Mouse (Mus musculus): ENCODE data around the gene Arid1b. TPM values are rescaled to one million over a fixed set of nuclear protein-coding genes. Genes with fewer than 3 reads are reported as not detected.

Arid1b gene
- total RNA-seq, 2 experiments from 2014 or later = 9.2 to 28.8 TPM

GRCm38 (mm10) chr17:5168046-5168445, 173.9 kb downstream of the Arid1b start:
- no peak for ATAC-seq (replicated peaks; ENCODE audit: low FRiP score, low TSS enrichment, poor library complexity, severe bottlenecking)

- ATAC-seq (replicated peaks; ENCODE audit: low FRiP score, low TSS enrichment, poor library complexity, severe bottlenecking) = no peak
Observed at GRCm38 (mm10) chr17:5168640-5169039, 174.5 kb downstream of the Arid1b start.

- ATAC-seq (replicated peaks; ENCODE audit: low FRiP score, low TSS enrichment, poor library complexity, severe bottlenecking) = no peak
Observed at GRCm38 (mm10) chr17:5170321-5170720, 176.2 kb downstream of the Arid1b start.

- ATAC-seq (replicated peaks; ENCODE audit: low FRiP score, low TSS enrichment, poor library complexity, severe bottlenecking) = no peak
Observed at GRCm38 (mm10) chr17:5171467-5171866, 177.3 kb downstream of the Arid1b start.

- ATAC-seq (replicated peaks; ENCODE audit: low FRiP score, low TSS enrichment, poor library complexity, severe bottlenecking) = no peak
Observed at GRCm38 (mm10) chr17:5174426-5175020, 180.4 kb downstream of the Arid1b start.

GRCm38 (mm10) chr17:5175535-5175934, 181.4 kb downstream of the Arid1b start:
- no peak for ATAC-seq (replicated peaks; ENCODE audit: low FRiP score, low TSS enrichment, poor library complexity, severe bottlenecking)

- peak; percentile 69 for ATAC-seq (replicated peaks; ENCODE audit: low FRiP score, low TSS enrichment, poor library complexity, severe bottlenecking)
Observed at GRCm38 (mm10) chr17:5176315-5176714, 182.2 kb downstream of the Arid1b start.

- ATAC-seq (replicated peaks; ENCODE audit: low FRiP score, low TSS enrichment, poor library complexity, severe bottlenecking) = no peak
Observed at GRCm38 (mm10) chr17:5178534-5178933, 184.4 kb downstream of the Arid1b start.

- no peak for ATAC-seq (replicated peaks; ENCODE audit: low FRiP score, low TSS enrichment, poor library complexity, severe bottlenecking)
Observed at GRCm38 (mm10) chr17:5179004-5179403, 184.9 kb downstream of the Arid1b start.

- no peak for ATAC-seq (replicated peaks; ENCODE audit: low FRiP score, low TSS enrichment, poor library complexity, severe bottlenecking)
Observed at GRCm38 (mm10) chr17:5179412-5179811, 185.3 kb downstream of the Arid1b start.

- peak; percentile 74 for ATAC-seq (replicated peaks; ENCODE audit: low FRiP score, low TSS enrichment, poor library complexity, severe bottlenecking)
Observed at GRCm38 (mm10) chr17:5179925-5180525, 185.9 kb downstream of the Arid1b start.

- no peak for ATAC-seq (replicated peaks; ENCODE audit: low FRiP score, low TSS enrichment, poor library complexity, severe bottlenecking)
Observed at GRCm38 (mm10) chr17:5180925-5181324, 186.8 kb downstream of the Arid1b start.

- ATAC-seq (replicated peaks; ENCODE audit: low FRiP score, low TSS enrichment, poor library complexity, severe bottlenecking) = no peak
Observed at GRCm38 (mm10) chr17:5182493-5182892, 188.4 kb downstream of the Arid1b start.

GRCm38 (mm10) chr17:5185501-5185900, 191.4 kb downstream of the Arid1b start:
- ATAC-seq (replicated peaks; ENCODE audit: low FRiP score, low TSS enrichment, poor library complexity, severe bottlenecking) = no peak

GRCm38 (mm10) chr17:5187546-5187945, 193.4 kb downstream of the Arid1b start:
- ATAC-seq (replicated peaks; ENCODE audit: low FRiP score, low TSS enrichment, poor library complexity, severe bottlenecking) = peak; percentile 55

GRCm38 (mm10) chr17:5188400-5188799, 194.3 kb downstream of the Arid1b start:
- ATAC-seq (replicated peaks; ENCODE audit: low FRiP score, low TSS enrichment, poor library complexity, severe bottlenecking) = no peak

GRCm38 (mm10) chr17:5189551-5190351, 195.6 kb downstream of the Arid1b start:
- ATAC-seq (replicated peaks; ENCODE audit: low FRiP score, low TSS enrichment, poor library complexity, severe bottlenecking) = peak; percentile 83

- ATAC-seq (replicated peaks; ENCODE audit: low FRiP score, low TSS enrichment, poor library complexity, severe bottlenecking) = no peak
Observed at GRCm38 (mm10) chr17:5190367-5190766, 196.2 kb downstream of the Arid1b start.

- no peak for ATAC-seq (replicated peaks; ENCODE audit: low FRiP score, low TSS enrichment, poor library complexity, severe bottlenecking)
Observed at GRCm38 (mm10) chr17:5194157-5194916, 200.2 kb downstream of the Arid1b start.

GRCm38 (mm10) chr17:5195397-5195796, 201.3 kb downstream of the Arid1b start:
- no peak for ATAC-seq (replicated peaks; ENCODE audit: low FRiP score, low TSS enrichment, poor library complexity, severe bottlenecking)
